Mouse (Mus musculus) midbrain, embryonic 10.5 days (tissue): ENCODE data around the gene Sec11a. TPM values are rescaled to one million over a fixed set of nuclear protein-coding genes. Genes with fewer than 3 reads are reported as not detected.
"Not testable (repeated sequence)": the region's sequence is repeated elsewhere in the genome, so short reads cannot be mapped to it uniquely, and the experiment has no call there.

Source experiments
- DNase-seq: peaks from one replicate; pipeline ENCODE4 v3.0.0-alpha.2; 2017; ENCODE audit warnings: low spot score
- H3K27ac ChIP-seq: fragments of 300-500 bp; sonication (generic); replicated peaks from 2 replicates; pipeline ENCODE4 v1.5.1; 2016; ENCODE audit warnings: mild to moderate bottlenecking
- H3K27me3 ChIP-seq: fragments of 300-500 bp; sonication (generic); 2 replicates; pipeline ENCODE4 v1.6.1; 2016; ENCODE audit warnings: low read depth, mild to moderate bottlenecking; ENCODE audit not compliant: poor library complexity, severe bottlenecking
- H3K36me3 ChIP-seq: fragments of 300-500 bp; sonication (generic); 2 replicates; pipeline ENCODE4 v1.6.1; 2016; ENCODE audit warnings: mild to moderate bottlenecking, moderate library complexity
- H3K4me1 ChIP-seq: fragments of 300-500 bp; sonication (generic); 2 replicates; pipeline ENCODE4 v1.6.1; 2016
- H3K4me3 ChIP-seq: fragments of 300-500 bp; sonication (generic); 2 replicates; pipeline ENCODE4 v1.5.1; 2016; ENCODE audit warnings: mild to moderate bottlenecking, moderate library complexity
- H3K9me3 ChIP-seq: fragments of 300-500 bp; sonication (generic); replicated peaks from 2 replicates; pipeline ENCODE4 v1.6.1; 2016; ENCODE audit warnings: mild to moderate bottlenecking
- WGBS: fragments of 180-500 bp; shearing (Covaris S2); methylation state at CpG from one replicate; pipeline ENCODE4 v1.1.7; 2016; 5-methylcytosine and 5-hydroxymethylcytosine counted together
- polyA plus RNA-seq: library from polyadenylated mRNA; unstranded; fragments of >200 nt; fragmentation: Nextera tagmentation; extraction: Ambion mirVana; gene quantifications from 2 replicates; pipeline ENCODE4 v1.2.1, GENCODE M21; 2016

Sec11a gene
- polyA plus RNA-seq, 1 experiment from 2014 or later = 207 TPM

DNA sequence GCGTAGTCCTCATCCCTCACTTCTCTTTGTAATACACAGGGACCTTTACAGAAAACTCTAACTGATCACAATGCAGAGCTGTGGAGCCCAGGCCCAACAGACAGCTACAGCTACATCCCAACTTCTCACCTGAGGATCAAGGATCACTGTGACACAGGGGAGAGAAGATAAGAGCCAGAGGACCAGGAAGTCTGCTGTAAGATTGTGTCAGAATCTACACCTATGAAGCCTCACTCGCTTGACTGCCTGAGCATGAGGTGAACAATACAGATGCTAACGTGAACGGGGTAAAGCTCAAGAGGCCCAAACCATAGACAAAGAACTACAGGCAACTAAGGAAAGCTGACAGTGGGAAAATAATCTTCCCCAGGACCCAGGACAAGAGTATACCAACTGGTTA is 7.8 kb downstream of the Sec11a start:
- no peak for DNase-seq
- no peak overlapping the region for H3K4me3 ChIP-seq
- no peak overlapping the region for H3K27ac ChIP-seq
- H3K9me3 ChIP-seq = no peaks in the 10 kb centered on the region
- WGBS = 92% methylated on average over 4 of the region's 4 CpGs
- H3K27me3 ChIP-seq = no peaks in the 10 kb centered on the region
- no peaks in the 10 kb centered on the region for H3K4me1 ChIP-seq
- H3K36me3 ChIP-seq = peaks cover 39% of the 10 kb centered on the region

DNA sequence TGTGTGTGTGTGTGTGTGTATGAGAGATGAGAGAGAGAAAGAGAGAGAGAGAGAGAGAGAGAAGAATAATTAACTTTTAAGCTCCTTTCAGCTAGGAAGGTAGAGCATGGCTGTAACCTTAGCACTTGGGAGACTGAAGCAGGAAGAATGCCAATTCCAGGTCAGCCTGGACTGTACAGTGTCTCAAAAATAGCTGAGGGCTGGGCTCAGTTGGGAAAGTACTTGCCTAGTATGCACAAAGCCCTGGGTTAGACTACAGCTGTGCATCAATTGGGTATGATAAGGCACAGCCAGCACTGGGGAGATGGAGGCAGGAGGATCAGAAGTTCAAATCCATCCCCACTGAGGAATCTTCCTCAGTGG is 10.3 kb downstream of the Sec11a start:
- not testable (repeated sequence) for H3K9me3 ChIP-seq, H3K27me3 ChIP-seq, H3K4me1 ChIP-seq, H3K27ac ChIP-seq, DNase-seq, H3K4me3 ChIP-seq
- H3K36me3 ChIP-seq = peaks cover 50% of the 10 kb centered on the region

DNA sequence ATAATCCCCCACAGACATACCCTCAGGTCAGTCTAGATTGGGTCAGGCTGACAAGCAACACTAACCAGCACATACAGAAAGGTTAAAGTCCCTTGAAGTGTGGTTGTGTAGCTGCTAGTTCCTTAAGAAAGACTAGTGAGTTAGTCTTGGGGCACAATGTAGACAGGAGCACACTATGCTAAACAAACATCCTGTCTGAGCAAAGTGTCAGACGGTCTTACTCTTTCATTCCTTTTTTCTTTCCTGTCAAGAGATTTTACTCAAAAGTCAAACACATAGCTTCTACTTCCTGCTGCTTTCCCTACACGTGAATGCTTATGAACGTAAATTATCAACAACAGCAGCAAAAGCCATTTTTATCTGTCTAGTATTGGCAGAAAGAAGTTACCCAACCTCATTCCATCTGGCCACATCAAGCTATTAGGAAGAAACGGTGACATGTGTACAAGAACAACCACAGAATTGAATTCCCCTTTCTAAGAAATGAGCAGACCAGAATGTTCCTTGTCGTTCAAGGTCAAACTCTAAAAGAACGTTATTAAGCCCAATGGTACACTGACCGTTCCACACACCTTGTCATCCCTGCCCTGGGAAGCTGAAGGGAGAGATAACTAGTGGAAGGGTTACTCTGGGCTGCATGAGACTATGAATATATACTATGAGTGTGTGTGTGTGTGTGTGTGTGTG is 10.8 kb downstream of the Sec11a start:
- not testable (repeated sequence) for H3K9me3 ChIP-seq, DNase-seq, H3K4me1 ChIP-seq, H3K27ac ChIP-seq, H3K4me3 ChIP-seq, H3K27me3 ChIP-seq
- peaks cover 53% of the 10 kb centered on the region for H3K36me3 ChIP-seq
- 93% methylated on average over 7 of the region's 7 CpGs for WGBS

DNA sequence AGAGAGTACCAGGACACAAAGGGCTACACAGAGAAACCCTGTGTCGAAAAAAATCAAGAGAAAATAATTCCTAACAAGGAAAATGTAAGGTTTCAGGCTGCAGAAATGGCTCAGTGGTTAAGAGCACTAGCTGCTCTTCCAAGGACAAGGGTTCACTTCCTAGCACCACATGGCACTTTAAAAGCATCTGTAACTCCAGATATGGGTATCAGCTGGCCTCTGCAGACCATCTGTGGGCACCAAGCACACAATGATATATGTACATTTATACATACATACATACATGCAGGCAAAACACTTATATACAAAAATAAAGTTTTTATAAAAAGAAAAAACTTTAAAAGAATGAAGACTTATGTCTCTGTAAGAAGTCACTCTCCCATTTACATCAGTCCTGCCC is 11.7 kb downstream of the Sec11a start:
- H3K4me1 ChIP-seq = no peaks in the 10 kb centered on the region
- no peak overlapping the region for H3K4me3 ChIP-seq
- no peaks in the 10 kb centered on the region for H3K9me3 ChIP-seq
- 89% methylated on average over 1 of the region's 1 CpGs for WGBS
- DNase-seq = no peak
- no peaks in the 10 kb centered on the region for H3K27me3 ChIP-seq
- no peak overlapping the region for H3K27ac ChIP-seq
- H3K36me3 ChIP-seq = peaks cover 56% of the 10 kb centered on the region

DNA sequence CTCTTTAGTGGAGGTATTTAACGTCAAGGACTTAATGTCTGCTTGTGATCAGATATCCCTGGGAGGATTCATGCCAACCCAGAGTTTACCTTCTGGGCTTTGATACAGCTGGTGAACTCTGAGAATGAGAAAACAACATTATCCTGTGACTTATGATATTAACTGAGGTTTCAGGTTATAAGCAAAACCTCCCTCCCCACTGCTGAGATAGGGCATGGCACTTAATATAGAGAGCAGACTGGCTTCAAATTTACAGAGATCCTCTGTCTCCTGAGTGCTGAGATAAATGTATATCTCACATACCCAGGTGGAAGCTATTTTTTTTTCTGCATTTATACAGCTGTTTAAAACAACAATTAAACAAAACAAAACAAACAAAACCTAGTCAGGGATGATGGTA is 14.8 kb downstream of the Sec11a start:
- DNase-seq = no peak
- Histone ChIP-seq H3K27ac (no peak overlapping the region), H3K9me3 (no peaks in the 10 kb centered on the region), H3K36me3 (peaks cover 65% of the 10 kb centered on the region), H3K4me1 (no peaks in the 10 kb centered on the region), H3K4me3 (no peak overlapping the region), H3K27me3 (no peaks in the 10 kb centered on the region)
- WGBS = 84% methylated on average over 1 of the region's 1 CpGs

DNA sequence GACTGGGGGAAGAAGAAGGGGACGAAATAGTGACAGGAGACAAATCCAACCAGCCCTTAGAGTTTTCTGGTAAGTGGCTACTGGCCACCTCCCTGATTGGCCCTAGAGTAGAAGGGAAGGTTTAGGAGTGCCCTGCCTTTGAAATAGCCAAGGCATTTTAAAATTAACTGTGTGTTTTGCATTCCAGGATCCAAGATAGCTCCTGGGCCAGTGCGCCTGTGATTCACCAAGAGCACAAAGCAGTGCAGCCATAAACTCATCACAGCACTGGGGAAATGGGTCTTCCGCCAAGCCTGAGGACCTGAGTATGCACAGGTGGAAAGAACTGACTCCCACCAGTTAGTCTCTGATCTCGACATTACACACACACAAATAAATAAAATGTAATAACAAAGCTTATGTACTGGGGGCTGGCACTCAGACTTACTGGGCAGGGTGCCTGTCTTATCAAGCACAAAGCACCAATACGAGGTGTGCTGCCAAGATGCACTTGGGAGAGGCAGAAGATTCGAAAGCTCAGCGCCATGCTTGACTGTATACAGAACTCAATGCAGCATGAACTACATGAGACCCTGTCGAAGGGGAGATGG is 15.9 kb downstream of the Sec11a start:
- Histone ChIP-seq H3K4me3 (no peak overlapping the region), H3K27me3 (no peaks in the 10 kb centered on the region), H3K27ac (no peak overlapping the region), H3K36me3 (peaks cover 75% of the 10 kb centered on the region), H3K4me1 (no peaks in the 10 kb centered on the region), H3K9me3 (no peaks in the 10 kb centered on the region)
- WGBS = 91% methylated on average over 8 of the region's 8 CpGs
- DNase-seq = no peak

DNA sequence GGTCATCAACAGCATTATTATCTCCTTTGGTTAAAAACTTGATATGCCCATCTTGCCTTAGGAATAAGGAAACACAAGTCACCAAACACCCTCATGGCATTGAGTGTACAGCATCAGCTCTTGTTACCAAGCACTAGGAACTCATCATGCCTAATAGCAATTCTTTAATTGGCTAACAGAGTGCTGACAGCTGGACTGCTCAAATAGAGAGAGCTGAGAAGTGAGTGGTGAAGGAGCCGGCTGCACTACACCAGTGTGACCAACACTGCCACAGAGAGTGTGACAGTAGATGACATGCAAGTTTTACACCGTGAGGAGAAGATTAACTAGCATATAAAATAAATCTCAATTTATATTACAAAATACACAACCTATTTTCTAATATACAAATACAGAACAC is 24.4 kb downstream of the Sec11a start:
- H3K4me1 ChIP-seq = no peaks in the 10 kb centered on the region
- H3K9me3 ChIP-seq = no peaks in the 10 kb centered on the region
- no peak for DNase-seq
- WGBS = 91% methylated on average over 2 of the region's 2 CpGs
- H3K36me3 ChIP-seq = peaks cover 93% of the 10 kb centered on the region
- H3K4me3 ChIP-seq = no peak overlapping the region
- no peaks in the 10 kb centered on the region for H3K27me3 ChIP-seq
- H3K27ac ChIP-seq = no peak overlapping the region

DNA sequence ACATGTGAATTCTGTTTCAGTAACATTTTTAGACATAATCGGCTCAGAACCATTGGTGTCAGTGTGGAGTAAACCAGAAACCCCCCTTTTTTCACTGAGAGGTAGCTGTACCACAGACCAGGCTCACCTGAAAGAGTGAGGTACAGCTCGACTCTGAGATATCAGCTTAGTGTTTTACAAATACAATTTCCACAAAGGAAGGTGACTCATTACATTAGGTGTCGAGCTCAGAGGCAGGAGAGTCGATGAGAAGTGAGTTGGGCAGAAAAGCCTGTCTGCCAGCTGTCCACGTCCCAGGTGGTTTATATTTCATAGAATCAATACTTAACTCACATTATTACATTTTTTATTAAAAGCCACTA is 28.0 kb downstream of the Sec11a start:
- 91% methylated on average over 5 of the region's 5 CpGs for WGBS
- H3K36me3 ChIP-seq = peaks cover 95% of the 10 kb centered on the region

DNA sequence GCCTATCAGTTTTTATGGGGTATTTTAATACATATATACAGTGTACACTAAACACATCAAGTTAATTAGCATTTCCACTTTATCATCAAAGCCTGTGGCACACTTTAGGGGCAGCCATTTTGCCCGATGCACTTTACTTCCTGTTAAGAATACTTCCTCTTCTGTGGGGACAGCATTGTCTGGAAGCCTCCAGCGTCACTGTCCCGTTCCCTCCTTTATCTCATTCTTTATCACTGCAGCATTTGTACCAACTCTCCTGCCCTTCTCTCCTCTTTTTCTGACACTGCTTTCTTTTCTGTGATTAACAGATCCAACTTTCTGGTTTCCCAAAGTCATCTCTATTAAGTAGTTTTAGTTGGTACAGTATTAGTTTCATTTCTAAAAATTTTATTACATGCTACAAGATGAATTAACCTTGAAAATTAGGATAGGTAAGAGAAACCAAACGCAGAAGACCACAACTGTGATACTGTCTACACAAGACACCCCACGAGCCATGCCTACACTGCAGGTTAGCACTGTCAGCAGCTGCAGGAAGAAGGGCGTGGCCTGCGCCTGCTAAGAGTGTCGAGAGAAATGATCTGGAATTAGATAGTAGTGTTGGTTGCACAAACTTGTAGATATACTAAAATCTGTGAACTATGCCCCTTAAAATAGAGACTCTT is 28.5 kb downstream of the Sec11a start:
- H3K27ac ChIP-seq = no peak overlapping the region
- no peak overlapping the region for H3K4me3 ChIP-seq
- no peaks in the 10 kb centered on the region for H3K9me3 ChIP-seq
- DNase-seq = no peak
- H3K27me3 ChIP-seq = no peaks in the 10 kb centered on the region
- WGBS = 92% methylated on average over 8 of the region's 8 CpGs
- peaks cover 95% of the 10 kb centered on the region for H3K36me3 ChIP-seq
- H3K4me1 ChIP-seq = no peaks in the 10 kb centered on the region

More for the DNA sequence above, 28.0 kb downstream of the Sec11a start:
- H3K27ac ChIP-seq = no peak overlapping the region
- H3K4me1 ChIP-seq = no peaks in the 10 kb centered on the region
- no peaks in the 10 kb centered on the region for H3K9me3 ChIP-seq
- DNase-seq = no peak
- H3K27me3 ChIP-seq = no peaks in the 10 kb centered on the region
- H3K4me3 ChIP-seq = no peak overlapping the region

DNA sequence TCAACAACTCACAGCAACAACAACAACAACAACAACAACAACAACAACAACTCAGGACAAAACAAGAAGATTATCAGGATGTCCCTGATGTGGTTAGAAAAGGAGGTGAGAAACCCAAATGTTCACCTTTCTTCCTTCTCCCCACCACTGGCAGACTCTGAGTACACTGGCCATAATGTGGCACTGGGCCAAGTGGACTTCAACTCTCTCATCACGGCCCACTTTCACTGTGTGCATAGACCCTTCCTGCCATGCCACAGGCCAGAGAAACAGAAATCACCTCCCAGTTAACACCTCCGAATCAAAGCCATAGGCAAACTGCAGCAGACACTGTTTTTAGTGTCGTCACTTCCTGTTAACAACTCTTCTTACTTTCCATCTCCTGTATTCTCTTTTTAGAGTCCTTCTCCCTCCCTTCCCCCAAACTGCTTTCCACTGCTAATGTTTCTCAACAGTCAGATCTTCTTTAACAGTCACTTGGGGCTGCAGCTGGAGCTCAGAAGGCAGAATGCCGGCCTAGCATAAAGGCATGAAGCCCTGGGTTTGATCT is 29.6 kb downstream of the Sec11a start:
- no peak overlapping the region for H3K4me3 ChIP-seq
- H3K27me3 ChIP-seq = no peaks in the 10 kb centered on the region
- H3K9me3 ChIP-seq = no peaks in the 10 kb centered on the region
- DNase-seq = no peak
- H3K36me3 ChIP-seq = peaks cover 98% of the 10 kb centered on the region
- H3K4me1 ChIP-seq = no peaks in the 10 kb centered on the region
- no peak overlapping the region for H3K27ac ChIP-seq
- WGBS = 90% methylated on average over 4 of the region's 4 CpGs

DNA sequence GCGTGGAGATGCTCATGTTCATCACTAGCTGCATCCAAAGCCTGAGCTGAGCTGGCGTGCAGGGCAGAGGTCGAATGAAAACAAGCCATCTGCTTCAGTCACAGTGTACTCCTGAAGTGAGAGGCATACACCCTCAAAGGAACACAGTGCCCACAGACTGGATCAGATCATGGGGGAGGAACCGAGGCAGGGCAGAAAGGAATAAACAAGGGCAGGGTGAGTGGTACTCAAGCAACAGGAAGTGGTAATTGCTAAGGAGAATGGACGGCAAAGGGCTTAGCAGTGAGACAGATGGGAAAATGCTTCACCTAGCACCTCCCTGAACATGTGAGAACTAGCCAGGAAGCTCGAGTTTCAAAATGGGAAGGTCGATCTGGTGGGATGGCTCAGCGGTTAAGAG is 35.1 kb downstream of the Sec11a start:
- Histone ChIP-seq H3K4me1 (no peaks in the 10 kb centered on the region), H3K4me3 (no peak overlapping the region), H3K27ac (no peak overlapping the region), H3K9me3 (no peaks in the 10 kb centered on the region), H3K36me3 (peaks cover 98% of the 10 kb centered on the region), H3K27me3 (no peaks in the 10 kb centered on the region)
- WGBS = 92% methylated on average over 8 of the region's 8 CpGs
- no peak for DNase-seq

DNA sequence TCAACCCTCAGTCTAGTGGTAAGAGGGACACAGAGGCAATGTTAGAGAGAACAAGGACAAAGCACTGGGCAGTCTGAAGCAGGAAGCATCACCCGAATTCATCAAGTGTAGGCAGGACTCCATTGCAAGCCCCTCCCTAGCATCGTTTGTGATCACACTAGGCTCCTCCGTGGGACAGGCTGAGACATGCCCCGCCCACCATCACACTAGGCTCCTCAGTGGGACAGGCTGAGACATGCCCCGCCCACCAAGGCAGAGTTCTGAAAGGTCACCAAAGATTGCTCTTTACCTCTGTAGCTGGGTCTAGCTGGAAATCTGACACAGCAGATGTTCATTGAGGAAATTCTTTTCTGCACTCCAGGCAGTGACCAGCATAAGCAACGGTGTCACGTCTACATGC is 36.5 kb downstream of the Sec11a start:
- no peak for DNase-seq
- H3K27me3 ChIP-seq = no peaks in the 10 kb centered on the region
- no peaks in the 10 kb centered on the region for H3K9me3 ChIP-seq
- no peak overlapping the region for H3K4me3 ChIP-seq
- 86% methylated on average over 7 of the region's 7 CpGs for WGBS
- no peaks in the 10 kb centered on the region for H3K4me1 ChIP-seq
- peaks cover 95% of the 10 kb centered on the region for H3K36me3 ChIP-seq
- H3K27ac ChIP-seq = no peak overlapping the region

DNA sequence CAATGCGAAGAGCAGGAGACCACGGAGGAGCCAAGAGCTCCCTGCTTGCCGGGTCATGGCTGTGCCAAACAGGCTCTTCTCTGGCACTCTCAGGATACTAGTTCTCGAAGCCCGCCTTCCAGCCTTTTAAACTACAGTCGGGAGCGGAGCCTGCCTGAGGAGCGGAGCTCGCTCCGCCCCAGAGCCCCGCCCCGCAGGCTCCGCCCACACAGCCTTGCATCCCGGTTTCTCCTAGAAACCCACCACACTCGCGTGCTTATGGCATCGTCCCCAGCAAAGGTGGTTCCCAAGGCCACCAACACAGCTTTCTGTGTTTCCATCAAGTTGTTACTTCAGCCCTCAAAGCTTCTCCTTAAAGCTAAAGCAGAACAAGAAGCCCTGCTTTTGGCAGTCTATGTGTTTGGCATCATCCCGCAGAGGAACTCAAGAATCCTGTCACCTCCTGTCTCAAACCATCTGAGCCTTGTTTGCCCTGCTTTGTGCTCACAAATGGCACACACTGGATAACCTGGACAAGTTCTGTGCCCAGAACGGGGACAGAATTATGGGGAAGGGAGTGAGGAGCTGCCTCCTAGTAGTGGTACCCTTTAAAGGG is 42.6 kb downstream of the Sec11a start, which contains the start of gene Nmb:
Gene Nmb, minus strand, starts transcription at position 156 of the 595 bp plus-strand sequence.
- DNase-seq = peak; percentile 66
- peaks cover 32% of the 10 kb centered on the region for H3K4me1 ChIP-seq
- 3% methylated on average over 19 of the region's 19 CpGs for WGBS
- H3K27me3 ChIP-seq = peaks cover 9% of the 10 kb centered on the region; the same call in 1 of the 2 replicates
- H3K4me3 ChIP-seq = peak within 1 kb of the TSS; percentile 63
- H3K36me3 ChIP-seq = peaks cover 48% of the 10 kb centered on the region
- H3K9me3 ChIP-seq = no peaks in the 10 kb centered on the region
- H3K27ac ChIP-seq = peak within 1 kb of the TSS; percentile 63
